Mouse (Mus musculus): ENCODE measurements at regions not wholly inside any gene's neighbourhood (a gene's known extent, or its start where the extent isn't known, plus 50 kb on each side); places are given as distances from the start of the nearest gene placed in this dataset.

GRCm38 (mm10) chr4:10812931-10813330, 61.4 kb upstream of the 2610301B20Rik start:
- TF ChIP-seq CTCF (IDR thresholded peaks at IDR 0.05; ENCODE audit: low read depth, low read length) (no peak), POLR2A (IDR thresholded peaks at IDR 0.05; ENCODE audit: borderline replicate concordance, low read depth, low read length) (no peak)
